Mouse (Mus musculus) forebrain, embryonic 16.5 days (tissue): ENCODE measurements around the gene Hlf. TPM values are rescaled to one million over a fixed set of nuclear protein-coding genes. Genes with fewer than 3 reads are reported as not detected.

Experiments
- ATAC-seq: fragments of 200-750 bp; cut with Nextera tagmentation; 2 replicates; pipeline ENCODE4 v1.8.0; 2017; ENCODE audit warnings: mild to moderate bottlenecking, moderate library complexity
- H3K27ac ChIP-seq: fragments of 300-500 bp; sonication (generic); 2 replicates; pipeline ENCODE4 v1.5.1; 2014; ENCODE audit warnings: low read length, control low read depth
- H3K27me3 ChIP-seq: fragments of 300-500 bp; sonication (generic); replicated peaks from 2 replicates; pipeline ENCODE4 v1.6.1; 2014; ENCODE audit warnings: low read length; ENCODE audit not compliant: control insufficient read depth, insufficient read depth
- H3K36me3 ChIP-seq: fragments of 300-500 bp; sonication (generic); 2 replicates; pipeline ENCODE4 v1.6.1; 2014; ENCODE audit not compliant: control insufficient read depth, insufficient read depth
- H3K4me1 ChIP-seq: fragments of 300-500 bp; sonication (generic); replicated peaks from 2 replicates; pipeline ENCODE4 v1.6.1; 2014; ENCODE audit warnings: low read length; ENCODE audit not compliant: control insufficient read depth, insufficient read depth
- H3K4me2 ChIP-seq: fragments of 300-500 bp; sonication (generic); 2 replicates; pipeline ENCODE4 v1.6.1; 2014; ENCODE audit warnings: mild to moderate bottlenecking, low read length, control low read depth
- H3K4me3 ChIP-seq: fragments of 300-500 bp; sonication (generic); replicated peaks from 2 replicates; pipeline ENCODE4 v1.5.1; 2014; ENCODE audit warnings: mild to moderate bottlenecking, low read length, control low read depth
- H3K9ac ChIP-seq: fragments of 300-500 bp; sonication (generic); replicated peaks from 2 replicates; pipeline ENCODE4 v1.6.1; 2014; ENCODE audit warnings: low read depth, low read length, control low read depth
- H3K9me3 ChIP-seq: fragments of 300-500 bp; sonication (generic); 2 replicates; pipeline ENCODE4 v1.6.1; 2016; ENCODE audit warnings: low read length; ENCODE audit not compliant: control insufficient read depth
- WGBS: fragments of 180-500 bp; shearing (Covaris S2); extraction: QIAGEN DNeasy Blood & Tissue Kit; methylation state at CpG from one replicate; pipeline ENCODE4 v1.1.7; 2014; 5-methylcytosine and 5-hydroxymethylcytosine counted together
- polyA plus RNA-seq: library from polyadenylated mRNA; unstranded; fragments of >200 nt; fragmentation: Nextera tagmentation; extraction: Ambion mirVana; gene quantifications from 2 replicates; pipeline ENCODE4 v1.2.1, GENCODE M21; 2015

Gene Hlf
- polyA plus RNA-seq, 1 experiment from 2014 or later: 5.7 TPM

- ATAC-seq: no peak
- H3K4me1 ChIP-seq: no peaks in the 10 kb centered on the region
- H3K9ac ChIP-seq: no peak overlapping the region
- 77% methylated on average over 4 of the region's 4 CpGs for WGBS
- H3K27me3 ChIP-seq: no peaks in the 10 kb centered on the region
- no peak overlapping the region for H3K4me3 ChIP-seq
- H3K36me3 ChIP-seq: no peaks in the 10 kb centered on the region
- no peaks in the 10 kb centered on the region for H3K9me3 ChIP-seq
- no peak overlapping the region for H3K4me2 ChIP-seq
- no peak overlapping the region for H3K27ac ChIP-seq
These were observed 40.6 kb downstream of the Hlf start for GRCm38 (mm10) chr11:90350153-90350512.

GRCm38 (mm10) chr11:90349486-90350152, 41.1 kb downstream of the Hlf start:
- no peak overlapping the region for H3K27ac ChIP-seq
- no peaks in the 10 kb centered on the region for H3K4me1 ChIP-seq
- no peak overlapping the region for H3K9ac ChIP-seq
- no peak overlapping the region for H3K4me3 ChIP-seq
- ATAC-seq: no peak
- H3K9me3 ChIP-seq: no peaks in the 10 kb centered on the region
- no peaks in the 10 kb centered on the region for H3K27me3 ChIP-seq
- no peak overlapping the region for H3K4me2 ChIP-seq
- H3K36me3 ChIP-seq: no peaks in the 10 kb centered on the region
- WGBS: 91% methylated on average over 6 of the region's 6 CpGs

- Histone ChIP-seq H3K9ac (no peak overlapping the region), H3K4me1 (no peaks in the 10 kb centered on the region), H3K27me3 (no peaks in the 10 kb centered on the region), H3K36me3 (no peaks in the 10 kb centered on the region), H3K27ac (no peak overlapping the region), H3K4me2 (no peak overlapping the region), H3K9me3 (no peaks in the 10 kb centered on the region), H3K4me3 (no peak overlapping the region)
- no peak for ATAC-seq
- 22% methylated on average over 13 of the region's 13 CpGs for WGBS
These were observed 42.8 kb downstream of the Hlf start for GRCm38 (mm10) chr11:90347667-90348459.

GRCm38 (mm10) chr11:90345746-90346145, 44.9 kb downstream of the Hlf start:
- 97% methylated on average over 11 of the region's 11 CpGs for WGBS

GRCm38 (mm10) chr11:90342858-90343257, 47.8 kb downstream of the Hlf start:
- H3K9ac ChIP-seq: no peak overlapping the region
- H3K36me3 ChIP-seq: no peaks in the 10 kb centered on the region
- H3K27me3 ChIP-seq: no peaks in the 10 kb centered on the region
- ATAC-seq: no peak
- WGBS: 92% methylated on average over 5 of the region's 5 CpGs
- no peak overlapping the region for H3K4me3 ChIP-seq
- H3K27ac ChIP-seq: no peak overlapping the region
- no peaks in the 10 kb centered on the region for H3K4me1 ChIP-seq
- no peak overlapping the region for H3K4me2 ChIP-seq
- H3K9me3 ChIP-seq: no peaks in the 10 kb centered on the region

More at GRCm38 (mm10) chr11:90345746-90346145, 44.9 kb downstream of the Hlf start:
- Histone ChIP-seq H3K4me2 (no peak overlapping the region), H3K4me3 (no peak overlapping the region), H3K9ac (no peak overlapping the region), H3K9me3 (no peaks in the 10 kb centered on the region), H3K4me1 (no peaks in the 10 kb centered on the region), H3K36me3 (no peaks in the 10 kb centered on the region), H3K27me3 (no peaks in the 10 kb centered on the region), H3K27ac (no peak overlapping the region)
- no peak for ATAC-seq

- Histone ChIP-seq H3K4me2 (no peak overlapping the region), H3K27me3 (no peaks in the 10 kb centered on the region), H3K4me3 (no peak overlapping the region), H3K36me3 (no peaks in the 10 kb centered on the region), H3K9me3 (no peaks in the 10 kb centered on the region), H3K9ac (no peak overlapping the region), H3K27ac (no peak overlapping the region), H3K4me1 (no peaks in the 10 kb centered on the region)
- WGBS: 87% methylated on average over 5 of the region's 5 CpGs
- no peak for ATAC-seq
These were observed 48.4 kb downstream of the Hlf start for GRCm38 (mm10) chr11:90342267-90342666.

- 95% methylated on average over 13 of the region's 13 CpGs for WGBS
These were observed 49.9 kb downstream of the Hlf start for GRCm38 (mm10) chr11:90340836-90341235.

GRCm38 (mm10) chr11:90334816-90335215, 55.9 kb downstream of the Hlf start:
- H3K36me3 ChIP-seq: no peaks in the 10 kb centered on the region
- H3K9me3 ChIP-seq: no peaks in the 10 kb centered on the region
- H3K4me3 ChIP-seq: no peak overlapping the region
- H3K9ac ChIP-seq: no peak overlapping the region
- no peaks in the 10 kb centered on the region for H3K27me3 ChIP-seq
- 87% methylated on average over 1 of the region's 1 CpGs for WGBS
- H3K4me1 ChIP-seq: no peaks in the 10 kb centered on the region
- no peak for ATAC-seq
- no peak overlapping the region for H3K27ac ChIP-seq
- H3K4me2 ChIP-seq: no peak overlapping the region

More at GRCm38 (mm10) chr11:90340836-90341235, 49.9 kb downstream of the Hlf start:
- Histone ChIP-seq H3K36me3 (no peaks in the 10 kb centered on the region), H3K9ac (no peak overlapping the region), H3K9me3 (no peaks in the 10 kb centered on the region), H3K4me1 (no peaks in the 10 kb centered on the region), H3K27ac (no peak overlapping the region), H3K4me2 (no peak overlapping the region), H3K27me3 (no peaks in the 10 kb centered on the region), H3K4me3 (no peak overlapping the region)
- ATAC-seq: no peak

- Histone ChIP-seq H3K27me3 (no peaks in the 10 kb centered on the region), H3K4me1 (no peaks in the 10 kb centered on the region), H3K4me2 (no peak overlapping the region), H3K36me3 (no peaks in the 10 kb centered on the region), H3K9ac (no peak overlapping the region), H3K4me3 (no peak overlapping the region), H3K9me3 (no peaks in the 10 kb centered on the region), H3K27ac (no peak overlapping the region)
- WGBS: 88% methylated on average over 4 of the region's 4 CpGs
- ATAC-seq: no peak
These were observed 58.0 kb downstream of the Hlf start for GRCm38 (mm10) chr11:90332737-90333136.
